Mouse (Mus musculus): ENCODE measurements around the gene Scaper. TPM values are rescaled to one million over a fixed set of nuclear protein-coding genes. Genes with fewer than 3 reads are reported as not detected.

Gene Scaper
- polyA plus RNA-seq (2016; fragmentation: Nextera tagmentation; extraction: Ambion mirVana) = 4.3 and 6.0 TPM in 2 replicates

GRCm38 (mm10) chr9:55937664-55938617 is at the start of gene Scaper:
Gene Scaper (minus strand): TSS chr9:55938119.
- peak; percentile 97 for DNase-seq (ENCODE audit: low spot score)

DNA sequence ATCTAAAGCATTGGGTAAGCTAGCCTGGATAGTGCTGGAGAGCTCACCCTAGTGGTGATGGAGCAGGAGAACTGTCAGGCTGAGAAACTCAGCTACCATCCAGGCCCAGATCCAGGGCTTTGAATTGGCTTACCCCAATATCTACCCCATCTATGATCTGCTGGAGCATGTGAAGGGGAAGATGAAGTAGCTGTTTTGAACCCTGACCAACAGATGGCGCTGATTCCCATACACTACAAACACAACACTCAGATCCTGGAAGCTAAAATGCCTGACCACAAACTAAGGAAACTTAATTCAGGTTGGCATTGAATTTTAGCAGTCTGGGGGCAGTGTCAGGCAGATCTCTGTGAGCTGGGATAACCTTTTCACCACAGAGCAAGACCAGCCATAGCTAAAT is 8.9 kb upstream of the Scaper start:
- Histone ChIP-seq H3K9me3 (replicated peaks) (no peaks in the 10 kb centered on the region), H3K27ac (no peak overlapping the region), H3K27me3 (ENCODE audit: low read depth, poor library complexity, severe bottlenecking) (no peaks in the 10 kb centered on the region), H3K4me1 (no peaks in the 10 kb centered on the region), H3K36me3 (peaks cover 44% of the 10 kb centered on the region), H3K4me3 (no peak overlapping the region)
- DNase-seq (ENCODE audit: low spot score) = no peak
- 21% methylated on average over 1 of the region's 1 CpGs for WGBS

More at GRCm38 (mm10) chr9:55937664-55938617, at the start of gene Scaper:
- Histone ChIP-seq H3K27me3 (ENCODE audit: low read depth, poor library complexity, severe bottlenecking) (no peaks in the 10 kb centered on the region), H3K36me3 (peaks cover 4% of the 10 kb centered on the region; the same call in 1 of the 2 replicates), H3K9me3 (replicated peaks) (no peaks in the 10 kb centered on the region), H3K4me3 (peak within 1 kb of the TSS; percentile 81), H3K27ac (peak within 1 kb of the TSS; percentile 97), H3K4me1 (peaks cover 20% of the 10 kb centered on the region)
- WGBS = under 1% methylated on average over 54 of the region's 60 CpGs

DNA sequence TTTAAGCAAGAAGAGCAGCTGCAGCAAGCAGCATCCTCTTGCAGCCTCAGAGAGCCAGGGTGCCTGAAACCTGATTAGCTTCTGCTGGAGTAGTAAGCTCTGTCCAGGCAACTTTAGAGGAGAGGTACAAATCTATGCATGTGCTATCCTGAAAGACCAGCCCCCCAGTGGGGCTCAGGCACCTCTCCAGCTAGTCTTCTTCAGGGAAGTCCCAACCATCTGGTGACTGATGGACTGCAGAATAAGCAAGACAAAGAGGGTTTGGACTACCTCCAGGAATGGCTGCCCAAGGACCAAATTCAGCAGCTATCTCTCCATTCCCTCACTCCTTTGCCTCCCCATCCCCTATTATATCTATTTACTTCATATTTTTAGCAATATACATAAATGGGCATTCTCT is 3.4 kb upstream of the Scaper start:
- H3K27ac ChIP-seq = no peak overlapping the region
- peaks cover 20% of the 10 kb centered on the region for H3K4me1 ChIP-seq
- peaks cover 21% of the 10 kb centered on the region for H3K36me3 ChIP-seq
- no peaks in the 10 kb centered on the region for H3K27me3 ChIP-seq (ENCODE audit: low read depth, poor library complexity, severe bottlenecking)
- no peak for DNase-seq (ENCODE audit: low spot score)
- H3K4me3 ChIP-seq = no peak overlapping the region
- no peaks in the 10 kb centered on the region for H3K9me3 ChIP-seq (replicated peaks)

- Histone ChIP-seq H3K36me3 (peaks cover 8% of the 10 kb centered on the region), H3K9me3 (replicated peaks) (no peaks in the 10 kb centered on the region), H3K4me1 (peaks cover 20% of the 10 kb centered on the region), H3K27me3 (ENCODE audit: low read depth, poor library complexity, severe bottlenecking) (no peaks in the 10 kb centered on the region), H3K4me3 (peak overlapping the region; percentile 81), H3K27ac (peak overlapping the region; percentile 97)
- WGBS = 71% methylated on average over 6 of the region's 6 CpGs
- no peak for DNase-seq (ENCODE audit: low spot score)
Observed at GRCm38 (mm10) chr9:55938618-55938985, 683 bp upstream of the Scaper start.

- H3K4me3 ChIP-seq = peak overlapping the region; percentile 81
- H3K9me3 ChIP-seq (replicated peaks) = no peaks in the 10 kb centered on the region
- DNase-seq (ENCODE audit: low spot score) = peak; percentile 40
- peaks cover 20% of the 10 kb centered on the region for H3K4me1 ChIP-seq
- H3K27me3 ChIP-seq (ENCODE audit: low read depth, poor library complexity, severe bottlenecking) = no peaks in the 10 kb centered on the region
- peak overlapping the region; percentile 97 for H3K27ac ChIP-seq
- H3K36me3 ChIP-seq = peaks cover 4% of the 10 kb centered on the region; the same call in 1 of the 2 replicates
- WGBS = 56% methylated on average over 5 of the region's 5 CpGs
Observed at GRCm38 (mm10) chr9:55937224-55937663, 675 bp downstream of the Scaper start.

DNA sequence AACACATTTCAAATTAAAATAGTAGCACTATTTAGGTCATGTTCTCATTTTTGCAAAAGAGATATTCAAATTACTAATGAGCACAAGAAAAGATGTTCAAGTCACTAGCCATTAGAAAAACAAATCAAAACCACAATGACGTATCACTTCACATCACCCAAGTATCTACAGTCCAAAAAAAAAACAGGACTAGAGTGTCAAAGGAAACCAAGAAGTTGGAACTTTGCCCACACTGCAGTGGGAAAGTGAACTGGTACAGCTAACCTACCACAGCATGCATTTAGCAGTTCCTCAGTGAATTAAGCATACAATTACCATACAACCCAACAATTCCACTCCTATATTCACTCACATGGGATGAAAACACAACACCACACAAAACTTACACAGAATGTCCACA is 5.4 kb downstream of the Scaper start:
- H3K4me3 ChIP-seq = no peak overlapping the region
- no peaks in the 10 kb centered on the region for H3K9me3 ChIP-seq (replicated peaks)
- no peak overlapping the region for H3K27ac ChIP-seq
- no peak for DNase-seq (ENCODE audit: low spot score)
- H3K27me3 ChIP-seq (ENCODE audit: low read depth, poor library complexity, severe bottlenecking) = no peaks in the 10 kb centered on the region
- H3K4me1 ChIP-seq = peaks cover 6% of the 10 kb centered on the region
- 97% methylated on average over 1 of the region's 1 CpGs for WGBS
- no peaks in the 10 kb centered on the region for H3K36me3 ChIP-seq

DNA sequence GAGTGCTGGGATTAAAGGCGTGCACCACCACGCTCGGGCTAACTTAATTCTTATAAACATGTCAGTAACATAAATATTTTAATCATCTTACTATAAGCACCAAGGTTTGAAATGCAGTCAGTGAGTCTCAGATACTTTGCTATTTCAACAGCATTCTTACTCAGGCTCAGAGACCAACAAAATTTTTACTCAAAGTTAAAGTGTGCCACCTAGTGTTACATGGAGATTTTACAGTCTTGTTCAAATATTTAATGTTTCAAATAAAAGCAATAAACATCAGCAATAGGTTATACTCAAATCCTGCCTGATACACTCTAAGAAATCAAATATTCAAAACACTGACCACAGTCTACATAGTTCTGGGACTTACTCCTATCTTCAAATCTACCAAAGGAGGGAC is 19.3 kb downstream of the Scaper start:
- H3K4me3 ChIP-seq = no peak overlapping the region
- no peaks in the 10 kb centered on the region for H3K9me3 ChIP-seq (replicated peaks)
- no peaks in the 10 kb centered on the region for H3K36me3 ChIP-seq
- no peaks in the 10 kb centered on the region for H3K4me1 ChIP-seq
- 66% methylated on average over 3 of the region's 3 CpGs for WGBS
- DNase-seq (ENCODE audit: low spot score) = no peak
- no peak overlapping the region for H3K27ac ChIP-seq
- H3K27me3 ChIP-seq (ENCODE audit: low read depth, poor library complexity, severe bottlenecking) = no peaks in the 10 kb centered on the region

DNA sequence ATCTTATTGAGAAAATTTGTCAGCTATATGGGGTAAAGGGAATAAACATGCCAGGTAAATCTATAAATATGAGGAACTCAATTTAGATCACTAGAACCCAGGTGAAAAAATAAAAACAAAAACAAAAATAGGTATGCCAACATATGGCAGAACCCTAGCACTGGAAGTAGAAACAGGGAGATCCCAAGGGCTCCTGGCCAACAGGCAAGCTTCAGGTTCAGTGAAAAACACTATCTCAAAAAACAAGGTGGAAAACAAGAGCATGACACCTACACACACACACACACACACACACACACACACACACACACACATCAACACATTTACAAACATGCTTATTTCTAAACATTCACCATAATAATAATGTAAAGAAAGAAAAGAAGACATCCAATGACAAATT is 21.2 kb downstream of the Scaper start:
- no peak overlapping the region for H3K4me3 ChIP-seq
- no peaks in the 10 kb centered on the region for H3K27me3 ChIP-seq (ENCODE audit: low read depth, poor library complexity, severe bottlenecking)
- H3K9me3 ChIP-seq (replicated peaks) = no peaks in the 10 kb centered on the region
- H3K36me3 ChIP-seq = no peaks in the 10 kb centered on the region
- H3K27ac ChIP-seq = no peak overlapping the region
- no peaks in the 10 kb centered on the region for H3K4me1 ChIP-seq
- DNase-seq (ENCODE audit: low spot score) = no peak

DNA sequence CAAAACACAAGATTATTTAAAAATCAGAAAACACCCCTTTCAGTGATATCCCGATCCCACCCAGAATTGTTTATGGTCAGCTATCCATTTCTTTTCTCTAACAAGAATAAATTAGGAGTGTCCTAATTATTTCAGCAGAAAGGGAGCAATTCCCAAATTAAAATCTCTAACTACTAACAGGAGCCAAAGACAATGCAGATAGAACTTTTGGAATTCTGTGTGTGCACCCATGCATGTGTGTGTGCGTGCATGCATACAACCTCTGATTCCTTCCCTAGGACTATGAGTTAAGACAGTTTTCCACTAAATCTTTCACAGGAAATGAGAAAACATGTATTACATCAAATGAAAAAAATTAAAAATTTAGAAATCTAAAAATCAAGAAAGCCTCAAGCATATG is 26.4 kb downstream of the Scaper start:
- Histone ChIP-seq H3K27me3 (ENCODE audit: low read depth, poor library complexity, severe bottlenecking) (no peaks in the 10 kb centered on the region), H3K4me3 (no peak overlapping the region), H3K4me1 (no peaks in the 10 kb centered on the region), H3K27ac (no peak overlapping the region), H3K36me3 (peaks cover 3% of the 10 kb centered on the region; the same call in 1 of the 2 replicates), H3K9me3 (replicated peaks) (no peaks in the 10 kb centered on the region)
- DNase-seq (ENCODE audit: low spot score) = no peak
- 95% methylated on average over 2 of the region's 2 CpGs for WGBS

GRCm38 (mm10) chr9:55902964-55903363 is 35.0 kb downstream of the Scaper start:
- Histone ChIP-seq H3K9me3 (replicated peaks) (no peaks in the 10 kb centered on the region), H3K4me1 (no peaks in the 10 kb centered on the region), H3K36me3 (no peaks in the 10 kb centered on the region), H3K27ac (no peak overlapping the region), H3K27me3 (ENCODE audit: low read depth, poor library complexity, severe bottlenecking) (no peaks in the 10 kb centered on the region), H3K4me3 (no peak overlapping the region)
- WGBS = 93% methylated on average over 2 of the region's 2 CpGs
- no peak for DNase-seq (ENCODE audit: low spot score)

- no peaks in the 10 kb centered on the region for H3K9me3 ChIP-seq (replicated peaks)
- no peaks in the 10 kb centered on the region for H3K36me3 ChIP-seq
- H3K4me1 ChIP-seq = no peaks in the 10 kb centered on the region
- H3K4me3 ChIP-seq = no peak overlapping the region
- DNase-seq (ENCODE audit: low spot score) = no peak
- H3K27me3 ChIP-seq (ENCODE audit: low read depth, poor library complexity, severe bottlenecking) = no peaks in the 10 kb centered on the region
- no peak overlapping the region for H3K27ac ChIP-seq
- 77% methylated on average over 3 of the region's 3 CpGs for WGBS
Observed at GRCm38 (mm10) chr9:55901588-55901987, 36.3 kb downstream of the Scaper start.

DNA sequence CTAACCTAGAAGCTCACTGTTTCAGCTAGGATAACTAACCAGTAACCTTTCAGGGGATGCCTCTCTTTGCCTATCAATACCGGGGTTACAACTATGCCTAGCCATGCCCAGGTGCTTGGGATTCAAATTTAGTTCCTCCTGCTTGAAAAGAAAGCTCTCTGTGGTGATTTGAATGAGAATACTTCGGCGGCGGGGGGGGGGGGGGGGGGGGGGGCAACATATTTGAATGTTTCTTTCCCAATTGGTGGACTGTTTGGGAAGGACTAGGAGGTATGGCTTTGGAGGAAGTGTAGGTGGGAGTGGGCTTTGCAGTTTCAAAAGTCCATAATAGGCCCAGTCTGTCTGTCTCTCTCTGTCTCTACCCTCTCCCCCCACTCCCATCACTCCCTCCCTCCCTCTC is 37.4 kb downstream of the Scaper start:
- 62% methylated on average over 4 of the region's 4 CpGs for WGBS
- Histone ChIP-seq H3K36me3 (no peaks in the 10 kb centered on the region), H3K4me1 (no peaks in the 10 kb centered on the region), H3K27ac (no peak overlapping the region), H3K27me3 (ENCODE audit: low read depth, poor library complexity, severe bottlenecking) (no peaks in the 10 kb centered on the region), H3K9me3 (replicated peaks) (no peaks in the 10 kb centered on the region), H3K4me3 (no peak overlapping the region)
- DNase-seq (ENCODE audit: low spot score) = no peak

DNA sequence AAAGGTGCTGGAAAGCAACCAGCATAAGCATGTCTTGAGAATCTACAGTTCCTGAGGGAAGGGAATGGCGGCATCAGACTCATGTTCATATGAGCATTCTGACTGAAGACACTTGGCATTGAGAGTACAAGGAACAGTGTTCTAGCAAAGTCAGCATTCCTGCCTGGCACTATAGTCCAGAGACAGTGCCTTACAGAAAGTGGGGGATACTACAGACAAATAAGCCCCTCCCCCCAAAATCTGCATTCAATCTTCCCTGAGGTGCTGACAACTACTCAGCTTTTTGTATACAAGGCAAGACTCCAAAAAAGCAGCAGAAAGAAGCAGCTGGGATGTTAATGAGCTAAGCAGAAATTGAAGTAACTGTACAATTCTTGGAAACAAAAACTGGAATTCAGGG is 59.9 kb downstream of the Scaper start:
- Histone ChIP-seq H3K36me3 (no peaks in the 10 kb centered on the region), H3K9me3 (replicated peaks) (no peaks in the 10 kb centered on the region), H3K4me3 (no peak overlapping the region), H3K27ac (no peak overlapping the region), H3K27me3 (ENCODE audit: low read depth, poor library complexity, severe bottlenecking) (no peaks in the 10 kb centered on the region), H3K4me1 (no peaks in the 10 kb centered on the region)
- DNase-seq (ENCODE audit: low spot score) = no peak
- 90% methylated on average over 1 of the region's 1 CpGs for WGBS

Measured in limb, embryonic 10.5 days (tissue).